Mouse (Mus musculus) lung, embryonic 15.5 days (tissue): ENCODE measurements around the gene Ccng2. TPM values are rescaled to one million over a fixed set of nuclear protein-coding genes. Genes with fewer than 3 reads are reported as not detected.
A peak's percentile ranks its signal among the peaks of the same experiment; 100 is the strongest.

Source experiments
- ATAC-seq: fragments of 200-750 bp; cut with Nextera tagmentation; 2 replicates; pipeline ENCODE4 v1.8.0; 2017; ENCODE audit warnings: moderate number of reproducible peaks, borderline replicate concordance; ENCODE audit not compliant: low FRiP score, low TSS enrichment; ENCODE audit errors: extremely low read depth
- H3K27ac ChIP-seq: fragments of 300-500 bp; sonication (generic); 2 replicates; pipeline ENCODE4 v1.5.1; 2015; ENCODE audit warnings: moderate library complexity, mild to moderate bottlenecking, inconsistent platforms
- H3K27me3 ChIP-seq: fragments of 300-500 bp; sonication (generic); 2 replicates; pipeline ENCODE4 v1.6.1; 2015; ENCODE audit warnings: inconsistent platforms
- H3K36me3 ChIP-seq: fragments of 300-500 bp; sonication (generic); 2 replicates; pipeline ENCODE4 v1.6.1; 2015; ENCODE audit warnings: inconsistent platforms
- H3K4me1 ChIP-seq: fragments of 300-500 bp; sonication (generic); 2 replicates; pipeline ENCODE4 v1.6.1; 2015; ENCODE audit warnings: inconsistent platforms
- H3K4me2 ChIP-seq: fragments of 300-500 bp; sonication (generic); 2 replicates; pipeline ENCODE4 v1.6.1; 2015; ENCODE audit warnings: inconsistent platforms, mild to moderate bottlenecking, moderate library complexity
- H3K4me3 ChIP-seq: fragments of 300-500 bp; sonication (generic); 2 replicates; pipeline ENCODE4 v1.5.1; 2015; ENCODE audit warnings: mild to moderate bottlenecking, inconsistent platforms
- H3K9ac ChIP-seq: fragments of 300-500 bp; sonication (generic); 2 replicates; pipeline ENCODE4 v1.6.1; 2015; ENCODE audit warnings: inconsistent platforms
- H3K9me3 ChIP-seq: fragments of 300-500 bp; sonication (generic); 2 replicates; pipeline ENCODE4 v1.6.1; 2016; ENCODE audit warnings: inconsistent platforms
- WGBS: fragments of 180-500 bp; shearing (Covaris S2); methylation state at CpG from one replicate; pipeline ENCODE4 v1.1.7; 2015; 5-methylcytosine and 5-hydroxymethylcytosine counted together
- polyA plus RNA-seq: library from polyadenylated mRNA; unstranded; fragments of >200 nt; fragmentation: Nextera tagmentation; extraction: Ambion mirVana; gene quantifications from 2 replicates; pipeline ENCODE4 v1.2.1, GENCODE M21; 2015

The Ccng2 gene
- polyA plus RNA-seq: 65.4 and 67.6 TPM in 2 replicates

DNA sequence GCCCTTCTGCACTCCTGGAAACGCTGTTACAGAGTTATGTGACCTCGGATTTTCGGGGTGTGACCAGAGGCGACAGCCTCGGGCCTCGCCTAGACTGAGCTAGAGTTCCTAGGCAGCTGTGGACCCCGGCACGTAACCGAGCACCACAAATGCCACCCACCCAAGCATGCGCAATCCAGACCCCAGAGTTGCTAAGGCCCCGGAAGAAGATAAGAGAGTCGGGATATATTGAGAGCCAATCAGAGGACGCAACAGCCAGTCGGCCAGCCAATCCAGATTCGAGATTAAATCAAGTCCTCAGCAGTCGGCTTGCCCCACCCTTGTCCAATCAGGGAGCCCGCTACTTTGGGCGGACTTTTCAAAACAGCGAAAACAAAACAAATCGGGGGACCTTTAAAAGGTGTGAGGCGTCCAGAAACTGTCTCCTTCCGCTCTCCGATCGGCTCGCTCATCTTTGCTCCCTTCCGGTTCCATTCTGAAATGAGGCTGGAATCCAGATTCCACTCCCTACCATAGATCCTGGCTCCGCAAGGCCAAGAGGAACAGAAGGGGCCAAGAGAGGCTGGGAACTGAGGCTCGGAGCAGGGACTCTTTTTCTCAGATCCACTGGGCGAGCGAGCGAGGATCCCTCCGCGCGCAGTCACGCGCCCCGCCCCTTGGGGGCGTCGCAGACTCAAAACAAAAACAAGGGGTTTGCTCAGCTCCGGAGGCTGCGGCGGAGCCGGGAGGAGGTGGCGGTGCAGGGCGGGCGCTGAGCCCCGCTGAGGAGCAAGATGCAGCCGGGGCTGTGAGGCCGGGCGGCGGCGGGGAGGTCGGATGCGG, at the start of gene Ccng2:
Ccng2 (plus strand) TSS at position 375 of the 822 bp plus-strand sequence.
- ATAC-seq: peak; percentile 96
- Histone ChIP-seq H3K4me2 (peak within 1 kb of the TSS; percentile 54), H3K9ac (peak within 1 kb of the TSS; percentile 95), H3K4me1 (peaks cover 27% of the 10 kb centered on the region), H3K4me3 (peak within 1 kb of the TSS; percentile 97), H3K27ac (peak within 1 kb of the TSS; percentile 94), H3K9me3 (no peaks in the 10 kb centered on the region), H3K27me3 (no peaks in the 10 kb centered on the region), H3K36me3 (peaks cover 19% of the 10 kb centered on the region)
- under 1% methylated on average over 53 of the region's 54 CpGs for WGBS

DNA sequence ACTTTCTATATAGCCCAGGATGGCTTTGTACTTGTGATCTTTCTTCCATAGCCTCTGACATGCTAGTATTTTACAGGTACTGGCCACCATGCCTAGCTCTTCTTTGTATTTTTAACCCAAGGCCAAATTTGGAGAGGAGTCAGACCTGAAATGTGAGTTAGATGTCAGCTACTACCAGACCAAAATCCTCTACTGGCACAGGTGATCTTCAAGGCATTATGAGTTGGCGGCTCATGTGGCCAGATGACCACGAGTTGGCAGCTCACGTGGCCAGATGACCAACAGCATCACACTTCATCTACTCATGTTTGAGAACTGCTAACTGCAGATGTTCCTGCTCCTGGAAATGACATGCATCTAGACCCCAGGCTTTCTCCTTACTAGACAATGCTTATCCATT, 48.7 kb upstream of the Ccng2 start:
- Histone ChIP-seq H3K9ac (no peak overlapping the region), H3K36me3 (no peaks in the 10 kb centered on the region), H3K9me3 (no peaks in the 10 kb centered on the region), H3K4me3 (no peak overlapping the region), H3K4me2 (no peak overlapping the region), H3K27me3 (no peaks in the 10 kb centered on the region), H3K4me1 (peaks cover 12% of the 10 kb centered on the region), H3K27ac (no peak overlapping the region)
- ATAC-seq: no peak
- WGBS: 77% methylated on average over 3 of the region's 3 CpGs

- Histone ChIP-seq H3K4me2 (no peak overlapping the region), H3K4me3 (no peak overlapping the region), H3K9ac (no peak overlapping the region), H3K9me3 (no peaks in the 10 kb centered on the region), H3K27ac (peak overlapping the region; percentile 45), H3K4me1 (peaks cover 12% of the 10 kb centered on the region), H3K27me3 (no peaks in the 10 kb centered on the region), H3K36me3 (no peaks in the 10 kb centered on the region)
- WGBS: 27% methylated on average over 3 of the region's 3 CpGs
- peak; percentile 73; the same call in 1 of the 2 replicates for ATAC-seq
These were observed 45.4 kb upstream of the Ccng2 start for GRCm38 (mm10) chr5:93221661-93222060.

- H3K36me3 ChIP-seq: no peaks in the 10 kb centered on the region
- H3K4me3 ChIP-seq: no peak overlapping the region
- H3K9ac ChIP-seq: no peak overlapping the region
- no peak overlapping the region for H3K4me2 ChIP-seq
- H3K4me1 ChIP-seq: peaks cover 12% of the 10 kb centered on the region
- no peak overlapping the region for H3K27ac ChIP-seq
- H3K9me3 ChIP-seq: no peaks in the 10 kb centered on the region
- no peaks in the 10 kb centered on the region for H3K27me3 ChIP-seq
- 62% methylated on average over 2 of the region's 2 CpGs for WGBS
- no peak for ATAC-seq
These were observed 42.5 kb upstream of the Ccng2 start for GRCm38 (mm10) chr5:93224549-93224948.

GRCm38 (mm10) chr5:93227157-93227556, 39.9 kb upstream of the Ccng2 start:
- Histone ChIP-seq H3K9me3 (no peaks in the 10 kb centered on the region), H3K36me3 (no peaks in the 10 kb centered on the region), H3K27me3 (no peaks in the 10 kb centered on the region), H3K27ac (no peak overlapping the region), H3K4me1 (peaks cover 6% of the 10 kb centered on the region; the same call in 1 of the 2 replicates), H3K4me3 (no peak overlapping the region), H3K4me2 (no peak overlapping the region), H3K9ac (no peak overlapping the region)
- no peak for ATAC-seq
- WGBS: 85% methylated on average over 3 of the region's 3 CpGs

DNA sequence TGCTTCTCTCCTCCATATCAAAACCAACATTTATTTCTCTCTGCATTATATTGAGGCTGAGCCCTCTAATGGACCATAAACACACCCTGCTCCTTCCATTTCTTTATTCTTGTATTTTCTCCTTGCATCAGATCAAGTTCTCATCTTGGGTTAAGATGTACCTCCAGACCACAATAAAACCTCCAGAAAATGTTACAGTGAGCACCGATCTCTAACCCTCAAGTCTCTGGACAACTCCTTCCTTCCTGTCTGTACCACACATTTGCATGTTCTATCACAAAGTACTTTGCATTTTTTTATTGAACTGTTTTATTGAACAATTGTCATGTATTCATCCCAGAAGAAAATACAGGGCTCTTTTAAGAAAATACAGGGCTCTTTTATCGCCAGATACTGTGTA, 37.5 kb upstream of the Ccng2 start:
- ATAC-seq: no peak
- H3K9me3 ChIP-seq: no peaks in the 10 kb centered on the region
- no peaks in the 10 kb centered on the region for H3K36me3 ChIP-seq
- H3K4me1 ChIP-seq: no peaks in the 10 kb centered on the region
- WGBS: 82% methylated on average over 2 of the region's 2 CpGs
- H3K4me3 ChIP-seq: no peak overlapping the region
- no peak overlapping the region for H3K27ac ChIP-seq
- H3K4me2 ChIP-seq: no peak overlapping the region
- H3K9ac ChIP-seq: no peak overlapping the region
- H3K27me3 ChIP-seq: no peaks in the 10 kb centered on the region

- no peaks in the 10 kb centered on the region for H3K4me1 ChIP-seq
- 59% methylated on average over 3 of the region's 3 CpGs for WGBS
- ATAC-seq: no peak
- H3K4me2 ChIP-seq: no peak overlapping the region
- H3K4me3 ChIP-seq: no peak overlapping the region
- H3K27ac ChIP-seq: no peak overlapping the region
- H3K27me3 ChIP-seq: no peaks in the 10 kb centered on the region
- no peaks in the 10 kb centered on the region for H3K36me3 ChIP-seq
- no peak overlapping the region for H3K9ac ChIP-seq
- H3K9me3 ChIP-seq: no peaks in the 10 kb centered on the region
These were observed 35.3 kb upstream of the Ccng2 start for GRCm38 (mm10) chr5:93231721-93232120.

- Histone ChIP-seq H3K4me3 (no peak overlapping the region), H3K36me3 (no peaks in the 10 kb centered on the region), H3K4me2 (no peak overlapping the region), H3K27ac (no peak overlapping the region), H3K27me3 (no peaks in the 10 kb centered on the region), H3K4me1 (no peaks in the 10 kb centered on the region), H3K9me3 (no peaks in the 10 kb centered on the region), H3K9ac (no peak overlapping the region)
- 79% methylated on average over 2 of the region's 2 CpGs for WGBS
- ATAC-seq: no peak
These were observed 34.2 kb upstream of the Ccng2 start for GRCm38 (mm10) chr5:93232838-93233237.

DNA sequence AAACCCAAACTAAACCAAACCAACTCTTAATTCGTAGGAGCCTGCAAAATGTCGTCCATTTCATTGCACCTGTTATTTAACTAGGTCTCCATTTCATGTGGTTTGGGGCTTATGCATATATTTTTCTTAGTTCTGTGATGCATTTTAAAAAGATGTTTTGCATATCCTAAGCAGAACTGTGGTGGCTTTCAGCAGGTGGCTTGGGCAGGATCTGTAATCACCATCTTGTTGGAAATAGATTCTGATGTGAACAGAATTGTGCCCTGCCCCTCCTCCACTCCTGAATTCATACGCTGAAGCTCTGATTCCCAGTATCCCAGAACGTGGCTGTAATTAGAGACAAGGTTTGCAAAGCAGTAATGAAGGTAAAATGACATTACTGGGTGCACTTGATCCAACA, 32.9 kb upstream of the Ccng2 start:
- H3K27me3 ChIP-seq: no peaks in the 10 kb centered on the region
- H3K9me3 ChIP-seq: no peaks in the 10 kb centered on the region
- no peaks in the 10 kb centered on the region for H3K36me3 ChIP-seq
- H3K9ac ChIP-seq: no peak overlapping the region
- WGBS: 69% methylated on average over 4 of the region's 4 CpGs
- H3K27ac ChIP-seq: no peak overlapping the region
- H3K4me1 ChIP-seq: no peaks in the 10 kb centered on the region
- no peak overlapping the region for H3K4me3 ChIP-seq
- ATAC-seq: no peak
- H3K4me2 ChIP-seq: no peak overlapping the region

DNA sequence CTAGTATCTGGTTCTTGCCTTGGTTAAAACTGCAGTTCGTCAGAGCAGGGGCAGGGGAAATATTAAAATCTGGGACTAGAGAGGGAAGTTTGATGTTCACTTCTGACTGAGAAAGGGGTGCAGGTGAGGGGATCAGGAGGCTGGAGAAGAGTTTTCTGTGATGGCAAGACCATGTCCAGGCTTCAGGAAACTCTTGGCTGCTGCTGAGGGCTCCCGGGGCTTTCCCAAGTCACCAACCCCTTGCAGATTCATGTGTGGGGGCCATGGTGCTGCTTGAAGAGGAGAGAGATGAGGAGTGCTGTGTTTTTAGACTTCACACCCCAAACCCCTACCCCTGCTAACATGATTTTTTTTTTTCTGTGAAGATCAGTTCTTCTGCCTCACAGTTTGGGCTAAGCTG, 32.5 kb upstream of the Ccng2 start:
- Histone ChIP-seq H3K36me3 (no peaks in the 10 kb centered on the region), H3K4me2 (no peak overlapping the region), H3K27me3 (no peaks in the 10 kb centered on the region), H3K4me1 (no peaks in the 10 kb centered on the region), H3K9me3 (no peaks in the 10 kb centered on the region), H3K4me3 (no peak overlapping the region), H3K9ac (no peak overlapping the region), H3K27ac (no peak overlapping the region)
- 71% methylated on average over 2 of the region's 2 CpGs for WGBS
- no peak for ATAC-seq

DNA sequence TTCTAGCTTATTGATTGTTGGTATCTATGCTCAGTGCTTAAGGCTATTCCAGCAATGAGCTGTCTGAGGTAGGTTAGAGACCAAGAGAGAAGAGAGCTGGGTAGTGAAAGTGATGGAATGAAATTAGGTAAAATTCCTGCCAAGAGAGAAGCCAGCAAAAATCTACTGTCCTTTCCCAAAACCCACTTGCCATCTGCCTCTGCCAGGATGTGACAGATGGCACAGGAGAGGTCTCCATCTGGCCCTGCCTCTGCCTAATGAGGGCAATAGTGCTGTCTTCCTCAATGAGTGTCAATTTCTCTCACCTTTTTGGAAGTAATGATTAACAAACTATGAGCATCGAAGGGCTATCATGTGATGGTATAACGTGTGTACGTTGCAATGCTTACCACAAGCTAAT, 31.2 kb upstream of the Ccng2 start:
- Histone ChIP-seq H3K27me3 (no peaks in the 10 kb centered on the region), H3K4me2 (no peak overlapping the region), H3K9me3 (no peaks in the 10 kb centered on the region), H3K36me3 (no peaks in the 10 kb centered on the region), H3K9ac (no peak overlapping the region), H3K4me1 (no peaks in the 10 kb centered on the region), H3K27ac (no peak overlapping the region), H3K4me3 (no peak overlapping the region)
- 89% methylated on average over 3 of the region's 3 CpGs for WGBS
- ATAC-seq: no peak

DNA sequence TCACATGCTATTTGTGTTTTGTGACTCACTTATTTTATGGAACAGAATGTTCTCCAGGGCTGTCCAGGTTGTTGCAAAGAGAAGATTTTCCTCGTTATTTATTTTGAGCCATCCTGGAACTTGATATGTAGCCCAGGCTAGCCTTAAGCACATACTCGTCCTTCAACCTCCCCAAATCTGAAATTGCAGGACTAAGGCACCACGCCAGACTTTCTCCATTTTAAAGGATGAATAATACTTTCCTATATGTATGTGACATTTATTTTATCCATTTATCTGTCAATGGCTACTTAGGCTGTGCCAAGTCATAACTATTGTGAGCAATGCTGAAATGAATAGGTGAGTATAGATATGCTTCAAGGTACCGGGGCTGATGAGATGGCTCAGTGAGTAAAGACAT, 30.5 kb upstream of the Ccng2 start:
- H3K27me3 ChIP-seq: no peaks in the 10 kb centered on the region
- no peaks in the 10 kb centered on the region for H3K36me3 ChIP-seq
- H3K9ac ChIP-seq: no peak overlapping the region
- no peak overlapping the region for H3K27ac ChIP-seq
- no peak overlapping the region for H3K4me3 ChIP-seq
- H3K4me1 ChIP-seq: no peaks in the 10 kb centered on the region
- no peak for ATAC-seq
- H3K9me3 ChIP-seq: no peaks in the 10 kb centered on the region
- 71% methylated on average over 4 of the region's 4 CpGs for WGBS
- no peak overlapping the region for H3K4me2 ChIP-seq
